Mouse (Mus musculus) midbrain, embryonic 10.5 days (tissue): ENCODE measurements around the gene Olfr328. TPM values are rescaled to one million over a fixed set of nuclear protein-coding genes. Genes with fewer than 3 reads are reported as not detected.
"Not testable (repeated sequence)": the region's sequence is repeated elsewhere in the genome, so short reads cannot be mapped to it uniquely, and the experiment has no call there.

ENCODE experiments used
- DNase-seq: peaks from one replicate; pipeline ENCODE4 v3.0.0-alpha.2; 2017; ENCODE audit warnings: low spot score
- H3K27ac ChIP-seq: fragments of 300-500 bp; sonication (generic); replicated peaks from 2 replicates; pipeline ENCODE4 v1.5.1; 2016; ENCODE audit warnings: mild to moderate bottlenecking
- H3K27me3 ChIP-seq: fragments of 300-500 bp; sonication (generic); 2 replicates; pipeline ENCODE4 v1.6.1; 2016; ENCODE audit warnings: low read depth, mild to moderate bottlenecking; ENCODE audit not compliant: poor library complexity, severe bottlenecking
- H3K36me3 ChIP-seq: fragments of 300-500 bp; sonication (generic); 2 replicates; pipeline ENCODE4 v1.6.1; 2016; ENCODE audit warnings: mild to moderate bottlenecking, moderate library complexity
- H3K4me1 ChIP-seq: fragments of 300-500 bp; sonication (generic); 2 replicates; pipeline ENCODE4 v1.6.1; 2016
- H3K4me3 ChIP-seq: fragments of 300-500 bp; sonication (generic); 2 replicates; pipeline ENCODE4 v1.5.1; 2016; ENCODE audit warnings: mild to moderate bottlenecking, moderate library complexity
- H3K9me3 ChIP-seq: fragments of 300-500 bp; sonication (generic); replicated peaks from 2 replicates; pipeline ENCODE4 v1.6.1; 2016; ENCODE audit warnings: mild to moderate bottlenecking
- WGBS: fragments of 180-500 bp; shearing (Covaris S2); methylation state at CpG from one replicate; pipeline ENCODE4 v1.1.7; 2016; 5-methylcytosine and 5-hydroxymethylcytosine counted together
- polyA plus RNA-seq: library from polyadenylated mRNA; unstranded; fragments of >200 nt; fragmentation: Nextera tagmentation; extraction: Ambion mirVana; gene quantifications from 2 replicates; pipeline ENCODE4 v1.2.1, GENCODE M21; 2016

Olfr328 gene
- polyA plus RNA-seq, 1 experiment from 2014 or later, result not detected

DNA sequence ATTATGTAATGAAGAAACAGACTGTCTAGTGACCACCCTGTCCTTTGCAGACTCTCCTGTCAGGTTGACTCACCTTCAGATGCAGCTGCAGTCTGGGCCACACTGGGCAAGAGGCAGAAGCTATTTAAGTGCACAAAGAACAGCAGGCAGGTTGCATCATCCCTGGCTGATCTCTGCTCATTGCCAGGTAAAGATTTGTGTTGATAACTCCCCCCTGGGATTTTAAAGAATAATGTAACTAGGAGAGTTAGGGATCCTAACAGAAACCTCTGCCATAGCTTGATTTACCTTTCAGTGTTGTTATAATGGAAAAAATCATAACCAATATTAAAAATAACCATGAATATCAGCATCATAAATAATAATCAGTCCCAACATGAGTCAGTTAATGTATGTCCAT lies 20.7 kb downstream of the Olfr328 start, which contains the start of gene Olfr330:
TSS of gene Olfr330 (minus strand) at position 101 of the 400 bp plus-strand sequence.
- not testable (repeated sequence) for H3K4me1 ChIP-seq, H3K27me3 ChIP-seq, H3K36me3 ChIP-seq, DNase-seq, H3K27ac ChIP-seq, H3K9me3 ChIP-seq, H3K4me3 ChIP-seq

DNA sequence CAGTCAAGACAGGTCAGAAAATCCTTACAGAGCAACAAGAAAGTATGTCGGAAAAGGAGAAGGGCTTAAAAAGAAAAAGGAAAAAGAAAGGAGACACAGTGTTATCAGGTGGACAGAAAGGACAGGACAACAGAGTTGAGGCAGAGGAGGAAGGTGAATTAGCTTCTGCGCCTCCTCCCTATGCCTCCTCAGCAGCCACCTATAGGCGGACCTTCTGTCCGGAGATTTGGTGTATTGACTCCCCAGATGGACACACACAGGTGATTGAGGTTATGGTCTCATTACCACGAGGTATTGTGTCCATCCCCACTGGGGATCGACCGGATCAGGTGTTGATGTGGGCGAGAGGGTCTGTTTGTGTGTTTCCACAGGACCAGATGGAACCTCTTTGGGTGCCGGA lies 35.7 kb downstream of the Olfr328 start:
- not testable (repeated sequence) for DNase-seq, H3K27me3 ChIP-seq, H3K4me1 ChIP-seq, H3K36me3 ChIP-seq, H3K9me3 ChIP-seq, H3K4me3 ChIP-seq, H3K27ac ChIP-seq
- 92% methylated on average over 8 of the region's 9 CpGs for WGBS

DNA sequence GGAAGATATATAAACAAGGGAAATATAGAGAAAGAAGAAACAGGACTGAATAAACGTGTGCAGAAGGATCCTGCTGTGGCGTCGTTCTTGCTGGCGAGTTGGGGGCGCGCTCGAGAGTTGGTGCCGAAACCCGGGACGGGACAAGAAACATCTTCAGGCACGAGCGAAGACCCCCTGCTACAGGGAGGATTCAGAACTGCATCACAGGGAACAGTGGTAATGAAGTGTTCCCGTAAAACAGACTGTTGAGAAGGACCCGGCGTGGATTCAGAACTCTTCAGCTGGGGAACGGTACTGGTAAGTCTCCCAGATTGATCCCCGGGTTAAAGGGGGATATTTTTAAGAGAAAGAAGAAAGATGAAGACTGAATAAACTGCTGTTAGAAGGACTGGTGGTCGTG lies 36.5 kb downstream of the Olfr328 start:
- not testable (repeated sequence) for H3K9me3 ChIP-seq, H3K36me3 ChIP-seq, H3K27me3 ChIP-seq, H3K27ac ChIP-seq, DNase-seq, H3K4me3 ChIP-seq, H3K4me1 ChIP-seq
- 96% methylated on average over 18 of the region's 18 CpGs for WGBS

DNA sequence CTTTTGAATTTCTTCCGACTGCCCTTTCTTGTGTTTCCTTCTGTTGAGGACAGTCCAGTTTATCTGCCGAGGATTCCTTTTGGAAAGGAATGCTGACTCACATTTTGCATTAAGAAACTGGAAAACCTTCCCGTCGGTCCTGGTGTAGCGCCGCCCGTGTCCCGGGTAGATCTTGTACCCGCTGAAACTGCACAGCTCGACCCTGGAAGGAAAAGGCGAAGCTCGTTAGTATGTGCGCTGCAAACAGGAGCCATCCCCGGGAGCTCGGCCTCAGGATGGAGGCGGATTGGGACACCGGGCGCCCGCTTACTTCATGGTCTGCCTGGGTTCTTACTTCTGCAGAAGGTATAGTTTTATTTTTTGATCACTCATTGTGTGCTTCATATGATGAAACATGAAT lies 46.4 kb downstream of the Olfr328 start:
- DNase-seq, H3K9me3 ChIP-seq: not testable (repeated sequence)

DNA sequence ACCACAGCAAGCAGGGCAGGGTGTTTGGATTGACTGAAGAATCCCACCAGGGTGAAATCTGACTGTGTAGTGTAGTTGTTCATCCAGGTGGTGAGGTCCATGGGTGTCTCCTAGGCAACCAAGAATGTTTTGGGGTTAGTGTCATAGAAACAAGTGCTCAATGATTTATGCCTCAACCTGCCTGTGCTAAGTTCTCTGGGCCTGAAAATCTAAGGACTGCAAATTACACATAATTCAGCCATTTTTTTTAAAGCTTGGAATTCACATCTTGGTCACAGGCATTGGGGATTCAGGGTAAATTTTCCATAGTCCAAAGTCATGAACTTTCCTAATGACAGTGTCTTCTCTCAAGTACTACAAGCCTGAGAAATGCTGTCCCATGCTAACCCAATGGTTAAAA lies 53.0 kb downstream of the Olfr328 start, which contains the start of gene Olfr331:
TSS of gene Olfr331 (minus strand) at position 101 of the 400 bp plus-strand sequence.
- not testable (repeated sequence) for H3K27me3 ChIP-seq, DNase-seq, H3K4me1 ChIP-seq

More for the DNA sequence above, 46.4 kb downstream of the Olfr328 start:
- not testable (repeated sequence) for H3K4me3 ChIP-seq, H3K27me3 ChIP-seq, H3K4me1 ChIP-seq, H3K36me3 ChIP-seq, H3K27ac ChIP-seq
- 88% methylated on average over 19 of the region's 19 CpGs for WGBS

More for the DNA sequence above, 53.0 kb downstream of the Olfr328 start, which contains the start of gene Olfr331:
- H3K4me3 ChIP-seq, H3K27ac ChIP-seq, H3K36me3 ChIP-seq, H3K9me3 ChIP-seq: not testable (repeated sequence)

Other genes starting within 250 kb of the Olfr328 start
- gene Zfp692, start 248.6 kb downstream of the Olfr328 start, polyA plus RNA-seq, result 25.9 and 26.8 TPM in 2 replicates
- 25.1 and 29.2 TPM in 2 replicates for gene Zfp672, start 225.3 kb downstream of the Olfr328 start, polyA plus RNA-seq
- 46.3 and 53.4 TPM in 2 replicates for gene Sh3bp5l, start 224.9 kb downstream of the Olfr328 start, polyA plus RNA-seq
- gene Lypd8, start 176.6 kb downstream of the Olfr328 start, polyA plus RNA-seq, result not detected in 2 replicates
- not detected in 2 replicates for gene 1810065E05Rik, start 134.5 kb downstream of the Olfr328 start, polyA plus RNA-seq
- not detected in 2 replicates for gene Gm12253, start 123.1 kb downstream of the Olfr328 start, polyA plus RNA-seq
- not detected in 2 replicates for gene Lypd9, start 102.7 kb downstream of the Olfr328 start, polyA plus RNA-seq
- gene Olfr30, start 93.4 kb downstream of the Olfr328 start, polyA plus RNA-seq, result not detected in 2 replicates
- gene Olfr332, start 63.1 kb downstream of the Olfr328 start, polyA plus RNA-seq, result not detected in 2 replicates
- gene Olfr331, start 53.1 kb downstream of the Olfr328 start, polyA plus RNA-seq, result not detected in 2 replicates
- gene Olfr330, start 20.8 kb downstream of the Olfr328 start, polyA plus RNA-seq, result not detected in 2 replicates
- gene Olfr329-ps, start 9.2 kb downstream of the Olfr328 start, polyA plus RNA-seq, result not detected in 2 replicates
- gene Olfr224, start 14.9 kb upstream of the Olfr328 start, polyA plus RNA-seq, result not detected in 2 replicates
- gene Olfr325, start 22.1 kb upstream of the Olfr328 start, polyA plus RNA-seq, result not detected in 2 replicates
- gene Olfr324, start 39.5 kb upstream of the Olfr328 start, polyA plus RNA-seq, result not detected in 2 replicates
- not detected in 2 replicates for gene 2210407C18Rik, start 60.4 kb upstream of the Olfr328 start, polyA plus RNA-seq
- gene Olfr323, start 74.9 kb upstream of the Olfr328 start, polyA plus RNA-seq, result not detected in 2 replicates
- 0.46 and 0.53 TPM in 2 replicates for gene Trim58, start 84.8 kb upstream of the Olfr328 start, polyA plus RNA-seq
- not detected in 2 replicates for gene Olfr322, start 103.1 kb upstream of the Olfr328 start, polyA plus RNA-seq
- gene Olfr320, start 125.5 kb upstream of the Olfr328 start, polyA plus RNA-seq, result not detected in 2 replicates
- not detected in 2 replicates for gene Olfr319, start 143.5 kb upstream of the Olfr328 start, polyA plus RNA-seq
- gene Olfr318, start 168.4 kb upstream of the Olfr328 start, polyA plus RNA-seq, result not detected in 2 replicates
- gene Olfr317, start 183.6 kb upstream of the Olfr328 start, polyA plus RNA-seq, result not detected in 2 replicates
- not detected in 2 replicates for gene Olfr316, start 197.1 kb upstream of the Olfr328 start, polyA plus RNA-seq
- not detected in 2 replicates for gene Olfr315, start 217.6 kb upstream of the Olfr328 start, polyA plus RNA-seq
- not detected in 2 replicates for gene Olfr314, start 227.3 kb upstream of the Olfr328 start, polyA plus RNA-seq
- 3.8 and 6.1 TPM in 2 replicates for gene Fam183b, start 246.3 kb upstream of the Olfr328 start, polyA plus RNA-seq